Mouse (Mus musculus) heart, adult 2 months (tissue): ENCODE measurements around the gene Irgm1.

Experiments
- CTCF ChIP-seq: fragments of 200-600 bp; IDR thresholded peaks from 2 replicates; pipeline ENCODE4 v1.8.1; 2022; ENCODE audit warnings: antibody characterized with exemption, mild to moderate bottlenecking, moderate library complexity
- POLR2A ChIP-seq: fragments of 200-500 bp; IDR thresholded peaks from 2 replicates; pipeline ENCODE4 v1.6.1; 2011; ENCODE audit warnings: mild to moderate bottlenecking, low read depth, low read length, control low read depth; ENCODE audit not compliant: insufficient read depth

DNA sequence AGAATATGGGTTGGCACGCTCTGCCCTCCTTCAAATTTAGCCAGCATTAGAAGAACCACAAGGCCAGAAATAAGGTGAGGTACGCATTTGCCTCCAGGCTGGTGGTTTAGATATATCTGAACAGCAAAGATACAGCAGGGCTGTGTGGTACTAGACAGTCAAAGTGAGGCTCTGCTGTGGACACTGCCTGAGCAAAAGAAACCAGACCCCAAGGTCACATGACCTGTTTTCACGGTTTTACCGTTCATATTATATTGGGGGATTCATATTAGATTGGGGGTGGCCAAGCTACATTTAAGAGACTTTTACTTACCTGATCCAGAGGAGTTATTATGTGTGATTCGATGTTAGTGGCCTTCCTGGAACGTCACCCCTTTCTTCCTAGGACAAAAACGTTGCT is 702 bp downstream of the Irgm1 start:
- TF ChIP-seq POLR2A: no peak
- no peak for TF ChIP-seq CTCF
